Mouse (Mus musculus) 3134 (cell line): ENCODE results near the gene P2ry2.

Experiments used
- DNase-seq: peaks from one replicate; pipeline ENCODE4 v3.0.0-alpha.2; 2011; ENCODE audit warnings: low spot score; ENCODE audit not compliant: insufficient read length; ENCODE audit errors: extremely low read depth

P2ry2 gene

GRCm38 (mm10) chr7:101027623-101028443 is 15.2 kb upstream of the P2ry2 start:
- DNase-seq = no peak

- DNase-seq = no peak
Observed at GRCm38 (mm10) chr7:101026836-101027235, 14.2 kb upstream of the P2ry2 start.

GRCm38 (mm10) chr7:101017492-101017891 is 4.8 kb upstream of the P2ry2 start:
- no peak for DNase-seq

- DNase-seq = no peak
Observed at GRCm38 (mm10) chr7:101017021-101017461, 4.4 kb upstream of the P2ry2 start.

GRCm38 (mm10) chr7:101014985-101015384 is 2.3 kb upstream of the P2ry2 start:
- DNase-seq = no peak

GRCm38 (mm10) chr7:101014041-101014440 is 1.4 kb upstream of the P2ry2 start:
- no peak for DNase-seq

GRCm38 (mm10) chr7:101011681-101012367 is 842 bp downstream of the P2ry2 start:
- DNase-seq = peak; percentile 67

GRCm38 (mm10) chr7:101010741-101011140 is 1.9 kb downstream of the P2ry2 start:
- no peak for DNase-seq

GRCm38 (mm10) chr7:101006201-101006600 is 6.5 kb downstream of the P2ry2 start:
- peak; percentile 42 for DNase-seq

- DNase-seq = no peak
Observed at GRCm38 (mm10) chr7:101005119-101005518, 7.5 kb downstream of the P2ry2 start.

GRCm38 (mm10) chr7:101003442-101004326 is 9.0 kb downstream of the P2ry2 start:
- no peak for DNase-seq

GRCm38 (mm10) chr7:101002274-101002673 is 10.4 kb downstream of the P2ry2 start:
- DNase-seq = no peak

- no peak for DNase-seq
Observed at GRCm38 (mm10) chr7:100999623-101000022, 13.0 kb downstream of the P2ry2 start.

- DNase-seq = no peak
Observed at GRCm38 (mm10) chr7:100998578-100998960, 14.1 kb downstream of the P2ry2 start.

- no peak for DNase-seq
Observed at GRCm38 (mm10) chr7:100997951-100998577, 14.6 kb downstream of the P2ry2 start.

- no peak for DNase-seq
Observed at GRCm38 (mm10) chr7:100997215-100997614, 15.5 kb downstream of the P2ry2 start.

GRCm38 (mm10) chr7:100995951-100996350 is 16.7 kb downstream of the P2ry2 start:
- DNase-seq = no peak

- no peak for DNase-seq
Observed at GRCm38 (mm10) chr7:100995260-100995864, 17.3 kb downstream of the P2ry2 start.

- no peak for DNase-seq
Observed at GRCm38 (mm10) chr7:100993166-100993565, 19.5 kb downstream of the P2ry2 start.

- peak; percentile 56 for DNase-seq
Observed at GRCm38 (mm10) chr7:100991972-100992371, 20.7 kb downstream of the P2ry2 start.
